Mouse (Mus musculus) C2C12 (cell line): ENCODE measurements around the gene Dock2.

ENCODE experiments used
- CTCF ChIP-seq: IDR thresholded peaks from one replicate; pipeline ENCODE4 v1.5.1; 2011; ENCODE audit not compliant: control insufficient read depth, insufficient read depth, insufficient read length
- MAX ChIP-seq: IDR thresholded peaks from one replicate; pipeline ENCODE4 v1.6.1; 2011; ENCODE audit warnings: mild to moderate bottlenecking, control low read depth
- MYOD1 ChIP-seq: IDR thresholded peaks from one replicate; pipeline ENCODE4 v1.6.1; 2011; ENCODE audit warnings: low read depth; ENCODE audit not compliant: control insufficient read depth, insufficient read length

DNA sequence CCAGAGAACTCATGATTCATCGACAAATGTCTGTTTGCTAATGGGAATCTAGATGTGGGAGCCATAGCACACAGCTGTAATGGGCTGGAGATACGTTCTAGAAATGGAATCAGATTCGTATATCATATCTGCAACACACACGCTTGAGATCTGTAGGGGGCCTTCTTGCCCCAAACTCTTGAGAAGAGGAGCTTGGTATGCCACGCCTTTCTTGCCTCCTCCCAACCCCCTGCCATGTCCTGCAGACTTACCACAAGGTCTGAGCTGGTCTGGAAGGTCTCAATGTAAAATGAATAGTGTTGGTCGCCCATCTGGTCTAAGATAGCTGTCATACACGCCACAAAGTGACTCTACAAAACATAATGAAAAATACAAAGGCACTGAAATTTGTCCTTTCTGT, 471.5 kb downstream of the Dock2 start:
- TF ChIP-seq CTCF (no peak), MYOD1 (no peak), MAX (no peak)
